Mouse (Mus musculus): Measurements from ENCODE around the gene St6galnac3. TPM values are rescaled to one million over a fixed set of nuclear protein-coding genes. Genes with fewer than 3 reads are reported as not detected.
A peak's percentile ranks its signal among the peaks of the same experiment; 100 is the strongest.

Gene St6galnac3
- polyA plus RNA-seq, 1 experiment from 2014 or later = 12.2 TPM

DNA sequence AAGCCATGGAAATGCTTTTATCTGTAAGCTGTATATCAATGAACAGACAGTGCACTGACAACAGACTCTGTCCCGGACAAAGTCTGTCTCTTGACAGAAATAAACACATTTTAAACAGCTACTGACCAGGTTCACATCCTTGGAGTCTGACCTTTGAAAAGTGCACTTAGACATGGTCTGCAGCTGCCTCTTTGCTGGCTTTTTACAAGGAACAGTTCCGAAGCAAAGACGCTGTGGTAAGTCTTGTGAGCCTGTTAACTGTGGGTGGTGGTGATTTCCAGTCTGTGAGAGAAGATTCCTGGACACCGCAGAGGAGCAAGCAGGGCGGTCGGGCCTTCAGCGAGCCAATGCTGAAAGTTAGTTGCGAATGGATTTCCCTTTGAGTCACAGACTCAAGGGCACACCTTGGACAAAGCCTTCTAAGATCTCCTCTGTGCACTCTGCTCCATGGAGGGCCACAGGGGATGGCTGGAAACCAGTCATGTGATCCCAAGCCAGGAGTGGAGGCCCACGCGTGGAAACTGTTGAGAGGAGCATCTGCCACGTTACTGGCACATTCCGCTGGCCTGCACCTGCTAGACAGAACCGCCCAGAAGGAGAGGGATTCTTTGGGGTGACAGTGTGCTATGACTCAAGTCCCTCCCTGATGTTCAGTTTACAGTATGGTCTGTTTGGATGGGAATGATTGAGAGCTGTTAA is 55.1 kb downstream of the St6galnac3 start:
- in situ Hi-C loops (cut with MboI; ENCODE audit: low pct_unique_long_range_greater_than_20kb) = loop anchor here (5.0 kb wide), 1 partner anchor 137 kb away; no protein-coding TSS in a partner anchor
- DNase-seq (ENCODE audit: low read depth, low spot score) (peak; percentile 75), ATAC-seq (peak; percentile 16)
- POLR2A ChIA-PET = interaction anchor here (0.6 kb wide), 1 partner anchor 116 kb away, joined by 3 read pairs; no protein-coding TSS in a partner anchor
- H3K27me3 ChIP-seq = no peaks in the 10 kb centered on the region
- TF ChIP-seq CTCF (IDR thresholded peaks at IDR 0.05) = no peak
- CTCF ChIA-PET = interaction anchor here (1.1 to 2.7 kb wide), 7 partner anchors 10 to 198 kb away, joined by 3 to 17 read pairs (median 4); partner anchors contain the start of gene St6galnac3

- peak; percentile 90 for DNase-seq (ENCODE audit: low read depth, low spot score)
- no peak for TF ChIP-seq CTCF (IDR thresholded peaks at IDR 0.05)
- in situ Hi-C loops (cut with MboI; ENCODE audit: low pct_unique_long_range_greater_than_20kb) = no loop called here
- POLR2A ChIA-PET = interaction anchor here (0.7 kb wide), 1 partner anchor 589 kb away, joined by 4 read pairs; no protein-coding TSS in a partner anchor
- H3K27me3 ChIP-seq = no peaks in the 10 kb centered on the region
- CTCF ChIA-PET = interaction anchor here (1.1 to 2.7 kb wide), 6 partner anchors 10 to 908 kb away, joined by 3 to 17 read pairs (median 4); partner anchors contain the start of gene St6galnac3
- peak; percentile 22 for ATAC-seq
These were observed 55.6 kb downstream of the St6galnac3 start for GRCm38 (mm10) chr3:153669329-153669728.

GRCm38 (mm10) chr3:153668447-153669290 is 56.3 kb downstream of the St6galnac3 start:
- H3K27me3 ChIP-seq = no peaks in the 10 kb centered on the region
- POLR2A ChIA-PET = interaction anchor here (0.7 kb wide), 1 partner anchor 588 kb away, joined by 4 read pairs; no protein-coding TSS in a partner anchor
- in situ Hi-C loops (cut with MboI; ENCODE audit: low pct_unique_long_range_greater_than_20kb) = no loop called here
- DNase-seq (ENCODE audit: low read depth, low spot score) = peak; percentile 80
- TF ChIP-seq CTCF (IDR thresholded peaks at IDR 0.05) = no peak
- CTCF ChIA-PET = interaction anchor here (1.1 to 2.7 kb wide), 8 partner anchors 10 to 908 kb away, joined by 3 to 17 read pairs (median 4); partner anchors contain the start of gene St6galnac3
- peak; percentile 6 for ATAC-seq

DNA sequence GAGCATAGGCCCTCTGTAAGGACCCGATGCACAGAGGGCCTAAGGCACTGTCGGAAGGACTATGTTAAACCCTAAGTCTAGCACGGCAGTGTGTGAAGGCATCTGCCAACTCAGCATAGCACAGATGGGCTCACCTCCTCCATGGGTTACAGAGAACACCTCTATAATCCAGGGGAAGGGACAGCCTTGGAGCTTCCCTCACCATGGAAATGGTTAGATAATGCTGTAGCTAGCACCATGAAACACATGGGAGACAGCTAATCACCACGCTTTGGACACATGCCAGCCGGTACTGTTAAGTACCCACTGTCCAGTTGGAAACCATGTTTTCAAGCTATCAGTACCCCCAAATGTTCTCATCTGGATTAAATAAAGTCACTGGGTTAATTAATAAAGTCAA is 60.3 kb downstream of the St6galnac3 start:
- TF ChIP-seq CTCF (IDR thresholded peaks at IDR 0.05) = no peak
- POLR2A ChIA-PET = interaction anchor here (0.6 kb wide), 1 partner anchor 11 kb away, joined by 9 read pairs; no protein-coding TSS in a partner anchor
- CTCF ChIA-PET = interaction anchor here (0.8 to 1.7 kb wide), 6 partner anchors 35 to 893 kb away, joined by 3 to 4 read pairs (median 3); partner anchors contain the start of gene St6galnac3
- in situ Hi-C loops (cut with MboI; ENCODE audit: low pct_unique_long_range_greater_than_20kb) = no loop called here
- H3K27me3 ChIP-seq = no peaks in the 10 kb centered on the region
- DNase-seq (ENCODE audit: low read depth, low spot score) = no peak
- ATAC-seq = no peak

- no peak for TF ChIP-seq CTCF (IDR thresholded peaks at IDR 0.05)
- CTCF ChIA-PET = interaction anchor here (1.1 to 1.7 kb wide), 5 partner anchors 61 to 892 kb away, joined by 3 to 4 read pairs (median 3); partner anchors contain the start of gene St6galnac3
- H3K27me3 ChIP-seq = no peaks in the 10 kb centered on the region
- in situ Hi-C loops (cut with MboI; ENCODE audit: low pct_unique_long_range_greater_than_20kb) = no loop called here
- ATAC-seq = no peak
- POLR2A ChIA-PET = interaction anchor here (0.7 to 0.8 kb wide), 2 partner anchors 120 to 162 kb away, joined by 3 to 5 read pairs; no protein-coding TSS in a partner anchor
- no peak for DNase-seq (ENCODE audit: low read depth, low spot score)
These were observed 61.0 kb downstream of the St6galnac3 start for GRCm38 (mm10) chr3:153663841-153664427.

DNA sequence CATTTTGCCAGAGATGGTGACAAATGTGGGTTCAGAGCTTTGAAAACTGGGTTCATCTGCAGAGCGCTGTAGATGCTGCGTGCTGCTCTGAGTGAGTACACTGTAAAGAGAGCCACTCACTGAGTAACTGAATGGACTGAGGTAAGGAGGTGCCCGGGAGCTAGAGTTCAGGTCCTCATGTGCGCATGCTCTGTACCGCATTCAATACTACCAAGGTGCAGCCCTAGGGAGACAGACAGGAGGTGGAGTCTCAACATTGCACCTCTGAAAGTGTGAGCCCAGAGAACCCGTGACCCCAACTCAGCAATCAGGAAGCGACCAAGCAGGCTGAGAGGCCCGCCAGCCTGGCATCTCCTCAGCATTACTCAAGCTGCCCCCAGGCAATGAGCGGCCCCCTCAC is 62.2 kb downstream of the St6galnac3 start:
- in situ Hi-C loops (cut with MboI; ENCODE audit: low pct_unique_long_range_greater_than_20kb) = no loop called here
- no peak for ATAC-seq
- CTCF ChIA-PET = interaction anchor here (1.1 to 2.6 kb wide), 4 partner anchors 142 to 173 kb away, joined by 3 to 7 read pairs (median 3); no protein-coding TSS in a partner anchor
- DNase-seq (ENCODE audit: low read depth, low spot score) = no peak
- no peaks in the 10 kb centered on the region for H3K27me3 ChIP-seq
- no peak for TF ChIP-seq CTCF (IDR thresholded peaks at IDR 0.05)
- POLR2A ChIA-PET = no interaction called here

- POLR2A ChIA-PET = interaction anchor here (1.0 to 1.1 kb wide), 2 partner anchors 40 to 63 kb away, joined by 3 read pairs; partner anchors contain the start of gene St6galnac3
- H3K27me3 ChIP-seq = no peaks in the 10 kb centered on the region
- no peak for TF ChIP-seq CTCF (IDR thresholded peaks at IDR 0.05)
- ATAC-seq (peak; percentile 58), DNase-seq (ENCODE audit: low read depth, low spot score) (peak; percentile 73)
- CTCF ChIA-PET = interaction anchor here (0.9 to 2.6 kb wide), 2 partner anchors 25 to 145 kb away, joined by 3 to 7 read pairs; no protein-coding TSS in a partner anchor
- in situ Hi-C loops (cut with MboI; ENCODE audit: low pct_unique_long_range_greater_than_20kb) = no loop called here
These were observed 63.0 kb downstream of the St6galnac3 start for GRCm38 (mm10) chr3:153661927-153662326.

- TF ChIP-seq CTCF (IDR thresholded peaks at IDR 0.05) = no peak
- in situ Hi-C loops (cut with MboI; ENCODE audit: low pct_unique_long_range_greater_than_20kb) = loop anchor here (5.0 to 10.0 kb wide), 2 partner anchors 412 to 675 kb away; partner anchors contain the start of gene St6galnac5
- no peaks in the 10 kb centered on the region for H3K27me3 ChIP-seq
- CTCF ChIA-PET = interaction anchor here (1.0 to 3.2 kb wide), 10 partner anchors 9 to 875 kb away, joined by 3 to 17 read pairs (median 4); no protein-coding TSS in a partner anchor
- DNase-seq (ENCODE audit: low read depth, low spot score) = no peak
- POLR2A ChIA-PET = no interaction called here
- ATAC-seq = no peak
These were observed 65.3 kb downstream of the St6galnac3 start for GRCm38 (mm10) chr3:153659575-153660168.

Data from Patski (cell line).